Mouse (Mus musculus): ENCODE measurements around the gene Kat14. TPM values are rescaled to one million over a fixed set of nuclear protein-coding genes. Genes with fewer than 3 reads are reported as not detected.
"Not testable (repeated sequence)": the region's sequence is repeated elsewhere in the genome, so short reads cannot be mapped to it uniquely, and the experiment has no call there.

Kat14 gene
- polyA plus RNA-seq, 1 experiment: 19.2 TPM

DNA sequence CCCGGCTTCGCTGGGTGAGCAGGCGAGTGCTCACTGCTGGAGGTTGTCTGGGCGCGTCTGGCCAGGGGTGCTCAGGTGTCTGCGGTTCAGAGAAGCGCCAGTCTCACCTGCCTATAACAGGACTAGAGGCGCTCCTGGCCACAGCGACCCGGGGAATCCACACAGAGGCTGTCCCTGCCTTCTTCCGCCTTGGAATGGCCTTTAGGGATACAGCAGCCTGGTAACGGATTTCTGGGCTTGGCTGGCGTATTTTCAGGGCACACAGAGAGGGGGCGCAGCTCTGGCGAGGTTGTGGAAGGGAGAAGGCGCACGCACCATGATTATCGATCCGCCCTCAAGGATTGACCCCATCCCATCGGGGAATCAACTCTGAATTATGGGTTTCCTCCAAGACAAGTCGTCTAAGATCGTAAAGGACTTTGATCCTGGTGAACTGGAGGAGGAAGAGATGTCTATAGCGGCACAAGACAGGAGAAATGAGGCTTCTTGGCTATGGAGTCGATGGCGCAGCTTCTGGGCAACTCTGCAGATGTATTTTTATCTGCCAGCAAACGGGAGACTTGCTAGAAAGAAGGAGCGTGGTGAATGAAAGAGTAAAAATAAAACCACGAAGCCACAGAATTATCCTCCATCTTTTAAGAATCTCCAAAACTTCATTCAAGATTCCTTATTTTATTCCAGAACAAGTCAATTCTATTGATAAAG is 35.5 kb upstream of the Kat14 start:
- TF ChIP-seq POLR2AphosphoS2 (IDR thresholded peaks at IDR 0.05; ENCODE audit: insufficient read length, low read depth) (no peak), CEBPB (IDR thresholded peaks at IDR 0.05; ENCODE audit: insufficient read depth, poor library complexity, severe bottlenecking) (no peak), MYOG (IDR thresholded peaks at IDR 0.05; ENCODE audit: control insufficient read depth in 1 of 3, insufficient read depth in 1 of 3, insufficient read length in 2 of 3, low read depth in 2 of 3) (no peak), POLR2A (IDR thresholded peaks at IDR 0.05; ENCODE audit: insufficient read length, low read depth) (no peak), MYOD1 (IDR thresholded peaks at IDR 0.05; ENCODE audit: control insufficient read depth in 1 of 3, insufficient read length in 2 of 3, low read depth in 2 of 3) (no peak), TCF12 (IDR thresholded peaks at IDR 0.05; ENCODE audit: insufficient read depth, poor library complexity, severe bottlenecking) (no peak), USF1 (IDR thresholded peaks at IDR 0.05; ENCODE audit: low read depth) (no peak), TCF3 (IDR thresholded peaks at IDR 0.05; ENCODE audit: insufficient read length, low read depth) (no peak), SRF (IDR thresholded peaks at IDR 0.05; ENCODE audit: control insufficient read depth, insufficient read length, low read depth) (no peak), REST (IDR thresholded peaks at IDR 0.05; ENCODE audit: insufficient read depth, insufficient read length) (no peak), E2F4 (IDR thresholded peaks at IDR 0.05; ENCODE audit: insufficient read depth) (no peak), MAX (IDR thresholded peaks at IDR 0.05; ENCODE audit: low read depth) (no peak)
- Histone ChIP-seq H3ac (ENCODE audit: control insufficient read depth, insufficient read length) (no peak overlapping the region), H3K4me3 (no peak overlapping the region), H3K79me2 (ENCODE audit: control insufficient read depth, insufficient read depth) (no peaks in the 10 kb centered on the region), H3K36me3 (ENCODE audit: control insufficient read depth, insufficient read depth) (no peaks in the 10 kb centered on the region), H3K27me3 (ENCODE audit: control insufficient read depth, insufficient read depth, insufficient read length) (peaks cover 48% of the 10 kb centered on the region), H3K4me2 (ENCODE audit: low read depth) (no peak overlapping the region)

DNA sequence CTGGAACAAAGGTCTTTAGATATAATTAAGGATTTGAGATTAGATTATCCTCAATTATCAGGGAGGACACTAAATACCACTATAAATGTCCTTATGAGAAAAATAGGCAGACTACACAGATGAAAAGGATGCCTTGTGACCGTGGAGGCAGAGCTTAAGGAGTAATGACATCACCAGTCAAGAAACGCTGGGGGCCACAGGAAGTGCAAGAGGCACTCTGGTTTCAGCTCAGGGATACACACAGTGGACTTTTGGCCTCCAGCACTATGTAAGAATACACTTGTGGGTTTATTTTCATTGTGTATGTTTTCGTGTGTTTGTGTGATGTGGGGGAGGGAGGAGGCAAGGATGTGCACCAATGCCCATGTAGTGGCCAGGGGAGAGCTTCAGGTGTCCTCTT is 31.6 kb upstream of the Kat14 start:
- H3K36me3 ChIP-seq (ENCODE audit: control insufficient read depth, insufficient read depth): no peaks in the 10 kb centered on the region
- TF ChIP-seq TCF3 (IDR thresholded peaks at IDR 0.05; ENCODE audit: insufficient read length, low read depth): no peak
- TF ChIP-seq MAX (IDR thresholded peaks at IDR 0.05; ENCODE audit: low read depth): no peak
- no peak for TF ChIP-seq SRF (IDR thresholded peaks at IDR 0.05; ENCODE audit: control insufficient read depth, insufficient read length, low read depth)
- no peak for TF ChIP-seq POLR2A (IDR thresholded peaks at IDR 0.05; ENCODE audit: insufficient read length, low read depth)
- no peak for TF ChIP-seq USF1 (IDR thresholded peaks at IDR 0.05; ENCODE audit: low read depth)
- TF ChIP-seq MYOG (IDR thresholded peaks at IDR 0.05; ENCODE audit: control insufficient read depth in 1 of 3, insufficient read depth in 1 of 3, insufficient read length in 2 of 3, low read depth in 2 of 3): no peak
- TF ChIP-seq CEBPB (IDR thresholded peaks at IDR 0.05; ENCODE audit: insufficient read depth, poor library complexity, severe bottlenecking): no peak
- TF ChIP-seq E2F4 (IDR thresholded peaks at IDR 0.05; ENCODE audit: insufficient read depth): no peak
- TF ChIP-seq REST (IDR thresholded peaks at IDR 0.05; ENCODE audit: insufficient read depth, insufficient read length): no peak
- TF ChIP-seq POLR2AphosphoS2 (IDR thresholded peaks at IDR 0.05; ENCODE audit: insufficient read length, low read depth): no peak
- TF ChIP-seq MYOD1 (IDR thresholded peaks at IDR 0.05; ENCODE audit: control insufficient read depth in 1 of 3, insufficient read length in 2 of 3, low read depth in 2 of 3): no peak
- TF ChIP-seq TCF12 (IDR thresholded peaks at IDR 0.05; ENCODE audit: insufficient read depth, poor library complexity, severe bottlenecking): no peak
- no peaks in the 10 kb centered on the region for H3K79me2 ChIP-seq (ENCODE audit: control insufficient read depth, insufficient read depth)
- peaks cover 22% of the 10 kb centered on the region for H3K27me3 ChIP-seq (ENCODE audit: control insufficient read depth, insufficient read depth, insufficient read length)
- H3K4me2 ChIP-seq (ENCODE audit: low read depth): no peak overlapping the region
- H3K4me3 ChIP-seq: no peak overlapping the region
- H3ac ChIP-seq (ENCODE audit: control insufficient read depth, insufficient read length): no peak overlapping the region

DNA sequence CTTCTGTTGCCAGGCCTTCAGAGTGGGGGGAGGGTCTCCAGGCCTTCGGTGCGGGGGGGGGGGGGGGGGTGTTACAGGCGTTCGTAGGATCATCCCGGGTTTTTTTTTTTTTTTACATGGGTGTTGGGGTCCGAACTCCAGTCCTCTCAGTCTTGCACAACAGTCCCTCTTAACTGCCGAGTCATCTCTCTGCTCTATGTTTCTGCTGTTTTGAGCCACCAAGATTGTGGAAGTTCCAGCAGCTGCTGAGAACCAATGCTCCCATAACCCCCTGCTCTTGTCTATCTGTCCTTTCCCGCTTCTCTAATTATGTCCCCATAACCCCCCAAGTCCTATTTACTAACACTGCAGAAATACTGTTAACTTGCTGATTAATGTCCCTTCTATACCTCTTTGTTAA is 31.1 kb upstream of the Kat14 start:
- Histone ChIP-seq H3ac (ENCODE audit: control insufficient read depth, insufficient read length) (no peak overlapping the region), H3K79me2 (ENCODE audit: control insufficient read depth, insufficient read depth) (no peaks in the 10 kb centered on the region), H3K4me3 (no peak overlapping the region), H3K4me2 (ENCODE audit: low read depth) (no peak overlapping the region), H3K27me3 (ENCODE audit: control insufficient read depth, insufficient read depth, insufficient read length) (peaks cover 19% of the 10 kb centered on the region), H3K36me3 (ENCODE audit: control insufficient read depth, insufficient read depth) (no peaks in the 10 kb centered on the region)
- TF ChIP-seq TCF12 (IDR thresholded peaks at IDR 0.05; ENCODE audit: insufficient read depth, poor library complexity, severe bottlenecking) (no peak), TCF3 (IDR thresholded peaks at IDR 0.05; ENCODE audit: insufficient read length, low read depth) (no peak), SRF (IDR thresholded peaks at IDR 0.05; ENCODE audit: control insufficient read depth, insufficient read length, low read depth) (no peak), CEBPB (IDR thresholded peaks at IDR 0.05; ENCODE audit: insufficient read depth, poor library complexity, severe bottlenecking) (no peak), USF1 (IDR thresholded peaks at IDR 0.05; ENCODE audit: low read depth) (no peak), MAX (IDR thresholded peaks at IDR 0.05; ENCODE audit: low read depth) (no peak), REST (IDR thresholded peaks at IDR 0.05; ENCODE audit: insufficient read depth, insufficient read length) (no peak), POLR2A (IDR thresholded peaks at IDR 0.05; ENCODE audit: insufficient read length, low read depth) (no peak), POLR2AphosphoS2 (IDR thresholded peaks at IDR 0.05; ENCODE audit: insufficient read length, low read depth) (no peak), MYOG (IDR thresholded peaks at IDR 0.05; ENCODE audit: control insufficient read depth in 1 of 3, insufficient read depth in 1 of 3, insufficient read length in 2 of 3, low read depth in 2 of 3) (no peak), MYOD1 (IDR thresholded peaks at IDR 0.05; ENCODE audit: control insufficient read depth in 1 of 3, insufficient read length in 2 of 3, low read depth in 2 of 3) (no peak), E2F4 (IDR thresholded peaks at IDR 0.05; ENCODE audit: insufficient read depth) (no peak)

DNA sequence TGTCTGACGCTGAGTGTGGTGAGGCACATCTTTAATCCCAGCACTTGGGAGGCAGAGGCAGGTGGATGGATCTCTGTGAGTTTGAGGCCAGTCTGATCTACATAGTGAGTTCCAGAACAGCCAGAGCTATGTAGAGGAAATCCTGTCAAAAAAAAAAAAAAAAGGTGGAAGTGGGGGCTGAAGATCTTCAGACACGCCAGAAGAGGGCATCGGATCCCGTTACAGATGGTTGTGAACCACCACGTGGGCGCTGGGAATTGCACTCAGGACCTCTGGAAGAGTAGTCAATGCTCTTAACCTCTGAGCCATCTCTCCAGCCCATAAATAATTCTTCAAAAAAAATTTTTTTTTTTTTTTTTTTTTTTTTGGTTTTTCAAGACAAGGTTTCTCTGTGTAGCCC is 30.6 kb upstream of the Kat14 start:
- H3K27me3 ChIP-seq (ENCODE audit: control insufficient read depth, insufficient read depth, insufficient read length): peaks cover 18% of the 10 kb centered on the region
- H3K36me3 ChIP-seq (ENCODE audit: control insufficient read depth, insufficient read depth); H3K4me2 ChIP-seq (ENCODE audit: low read depth); H3K79me2 ChIP-seq (ENCODE audit: control insufficient read depth, insufficient read depth); H3K4me3 ChIP-seq; H3ac ChIP-seq (ENCODE audit: control insufficient read depth, insufficient read length): not testable (repeated sequence)

DNA sequence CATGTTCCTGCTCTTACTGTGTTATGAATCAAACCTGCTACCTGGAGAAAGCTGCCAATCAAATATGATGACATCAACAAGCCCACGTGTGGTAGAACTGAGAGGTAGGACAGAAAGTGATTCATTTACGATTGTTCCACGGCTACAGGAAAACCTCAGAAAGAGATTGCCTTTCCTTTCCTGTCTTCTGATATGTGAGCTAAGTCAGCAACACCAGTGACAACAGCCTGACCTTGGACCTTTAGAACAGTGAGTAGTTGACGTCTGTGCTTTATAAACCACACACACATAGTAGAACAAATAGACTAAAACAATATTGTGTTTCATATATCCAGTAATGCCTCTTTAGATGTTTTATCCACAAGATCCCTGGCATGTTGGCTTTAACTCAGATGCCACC is 25.6 kb upstream of the Kat14 start:
- Histone ChIP-seq H3K27me3 (ENCODE audit: control insufficient read depth, insufficient read depth, insufficient read length) (peaks cover 21% of the 10 kb centered on the region), H3K4me3 (no peak overlapping the region), H3K79me2 (ENCODE audit: control insufficient read depth, insufficient read depth) (no peaks in the 10 kb centered on the region), H3K36me3 (ENCODE audit: control insufficient read depth, insufficient read depth) (no peaks in the 10 kb centered on the region), H3ac (ENCODE audit: control insufficient read depth, insufficient read length) (no peak overlapping the region), H3K4me2 (ENCODE audit: low read depth) (no peak overlapping the region)
- TF ChIP-seq MYOD1 (IDR thresholded peaks at IDR 0.05; ENCODE audit: control insufficient read depth in 1 of 3, insufficient read length in 2 of 3, low read depth in 2 of 3) (no peak), E2F4 (IDR thresholded peaks at IDR 0.05; ENCODE audit: insufficient read depth) (no peak), MAX (IDR thresholded peaks at IDR 0.05; ENCODE audit: low read depth) (no peak), USF1 (IDR thresholded peaks at IDR 0.05; ENCODE audit: low read depth) (no peak), POLR2A (IDR thresholded peaks at IDR 0.05; ENCODE audit: insufficient read length, low read depth) (no peak), CEBPB (IDR thresholded peaks at IDR 0.05; ENCODE audit: insufficient read depth, poor library complexity, severe bottlenecking) (no peak), MYOG (IDR thresholded peaks at IDR 0.05; ENCODE audit: control insufficient read depth in 1 of 3, insufficient read depth in 1 of 3, insufficient read length in 2 of 3, low read depth in 2 of 3) (no peak), REST (IDR thresholded peaks at IDR 0.05; ENCODE audit: insufficient read depth, insufficient read length) (no peak), SRF (IDR thresholded peaks at IDR 0.05; ENCODE audit: control insufficient read depth, insufficient read length, low read depth) (no peak), TCF3 (IDR thresholded peaks at IDR 0.05; ENCODE audit: insufficient read length, low read depth) (no peak), TCF12 (IDR thresholded peaks at IDR 0.05; ENCODE audit: insufficient read depth, poor library complexity, severe bottlenecking) (no peak), POLR2AphosphoS2 (IDR thresholded peaks at IDR 0.05; ENCODE audit: insufficient read length, low read depth) (no peak)

All from myocyte (in vitro differentiated cells).